Mouse (Mus musculus) kidney, postnatal 4 days (tissue): ENCODE measurements around the gene Pef1.

ENCODE experiments used
- DNase-seq, 2 experiments: peaks; one replicate each; pipeline ENCODE4 v3.0.0; 2021; ENCODE audit warnings: mixed read lengths in 2 of 2

Pef1 gene

GRCm38 (mm10) chr4:130102111-130102651 is at the start of gene Pef1:
Pef1 (plus strand) TSS chr4:130102558.
- DNase-seq, result no peak

GRCm38 (mm10) chr4:130053111-130053510 is 49.2 kb upstream of the Pef1 start:
- DNase-seq, result no peak

GRCm38 (mm10) chr4:130054727-130055126 is 47.6 kb upstream of the Pef1 start:
- DNase-seq, result no peak

- no peak for DNase-seq
Observed at GRCm38 (mm10) chr4:130055160-130056010, 47.0 kb upstream of the Pef1 start.

- no peak for DNase-seq
Observed at GRCm38 (mm10) chr4:130056011-130056322, 46.4 kb upstream of the Pef1 start.

- DNase-seq, result no peak
Observed at GRCm38 (mm10) chr4:130056471-130056870, 45.9 kb upstream of the Pef1 start.

- DNase-seq, result no peak
Observed at GRCm38 (mm10) chr4:130060937-130061336, 41.4 kb upstream of the Pef1 start.

GRCm38 (mm10) chr4:130063191-130063590 is 39.2 kb upstream of the Pef1 start:
- DNase-seq, result no peak

- DNase-seq, result peak; percentile 68 to 77
Observed at GRCm38 (mm10) chr4:130066816-130067215, 35.5 kb upstream of the Pef1 start.

GRCm38 (mm10) chr4:130070523-130070922 is 31.8 kb upstream of the Pef1 start:
- DNase-seq, result no peak

GRCm38 (mm10) chr4:130071758-130072157 is 30.6 kb upstream of the Pef1 start:
- DNase-seq, result no peak

- no peak for DNase-seq
Observed at GRCm38 (mm10) chr4:130073367-130073766, 29.0 kb upstream of the Pef1 start.

- peak; percentile 32 to 58 for DNase-seq
Observed at GRCm38 (mm10) chr4:130074761-130075515, 27.4 kb upstream of the Pef1 start.

GRCm38 (mm10) chr4:130076856-130077255 is 25.5 kb upstream of the Pef1 start:
- no peak for DNase-seq

GRCm38 (mm10) chr4:130078816-130079485 is 23.4 kb upstream of the Pef1 start:
- DNase-seq, result no peak

GRCm38 (mm10) chr4:130079521-130079920 is 22.8 kb upstream of the Pef1 start:
- DNase-seq, result no peak

GRCm38 (mm10) chr4:130081345-130082190 is 20.8 kb upstream of the Pef1 start:
- peak; percentile 41 to 60 for DNase-seq

GRCm38 (mm10) chr4:130082211-130082610 is 20.1 kb upstream of the Pef1 start:
- no peak for DNase-seq

GRCm38 (mm10) chr4:130084331-130084945 is 17.9 kb upstream of the Pef1 start:
- peak; percentile 35 to 42 for DNase-seq

GRCm38 (mm10) chr4:130085246-130085820 is 17.0 kb upstream of the Pef1 start:
- no peak for DNase-seq

- DNase-seq, result peak; percentile 94 to 96
Observed at GRCm38 (mm10) chr4:130087293-130087692, 15.1 kb upstream of the Pef1 start.
